Mouse (Mus musculus) midbrain, embryonic 11.5 days (tissue): ENCODE data around the gene Uhrf2. TPM values are rescaled to one million over a fixed set of nuclear protein-coding genes. Genes with fewer than 3 reads are reported as not detected.

ENCODE experiments used
- ATAC-seq: fragments of 200-750 bp; cut with Nextera tagmentation; 2 replicates; pipeline ENCODE4 v1.8.0; 2017; ENCODE audit warnings: moderate TSS enrichment, moderate library complexity; ENCODE audit not compliant: low FRiP score
- DNase-seq: peaks from one replicate; pipeline ENCODE4 v3.0.0; 2015; ENCODE audit warnings: low spot score; ENCODE audit errors: missing footprints
- H3K27ac ChIP-seq: fragments of 300-500 bp; sonication (generic); 2 replicates; pipeline ENCODE4 v1.5.1; 2014; ENCODE audit warnings: low read depth, low read length
- H3K27me3 ChIP-seq: fragments of 300-500 bp; sonication (generic); 2 replicates; pipeline ENCODE4 v1.6.1; 2014; ENCODE audit warnings: mild to moderate bottlenecking, low read length, moderate library complexity, mixed read lengths; ENCODE audit not compliant: control insufficient read depth, insufficient read depth
- H3K36me3 ChIP-seq: fragments of 300-500 bp; sonication (generic); 2 replicates; pipeline ENCODE4 v1.6.1; 2014; ENCODE audit warnings: mild to moderate bottlenecking, low read length, moderate library complexity, mixed read lengths; ENCODE audit not compliant: control insufficient read depth, insufficient read depth
- H3K4me1 ChIP-seq: fragments of 300-500 bp; sonication (generic); 2 replicates; pipeline ENCODE4 v1.6.1; 2014; ENCODE audit warnings: low read length; ENCODE audit not compliant: control insufficient read depth, insufficient read depth
- H3K4me2 ChIP-seq: fragments of 300-500 bp; sonication (generic); 2 replicates; pipeline ENCODE4 v1.6.1; 2014; ENCODE audit warnings: mild to moderate bottlenecking, moderate library complexity
- H3K4me3 ChIP-seq: fragments of 300-500 bp; sonication (generic); 2 replicates; pipeline ENCODE4 v1.5.1; 2014; ENCODE audit warnings: low read depth, low read length
- H3K9ac ChIP-seq: fragments of 300-500 bp; sonication (generic); 2 replicates; pipeline ENCODE4 v1.6.1; 2014; ENCODE audit warnings: low read length
- H3K9me3 ChIP-seq: fragments of 300-500 bp; sonication (generic); 2 replicates; pipeline ENCODE4 v1.6.1; 2016; ENCODE audit warnings: low read length; ENCODE audit not compliant: control insufficient read depth
- WGBS: fragments of 180-500 bp; shearing (Covaris S2); extraction: QIAGEN DNeasy Blood & Tissue Kit; methylation state at CpG from one replicate; pipeline ENCODE4 v1.1.7; 2014; 5-methylcytosine and 5-hydroxymethylcytosine counted together
- polyA plus RNA-seq: library from polyadenylated mRNA; unstranded; fragments of >200 nt; fragmentation: Nextera tagmentation; extraction: Ambion mirVana; gene quantifications from 2 replicates; pipeline ENCODE4 v1.2.1, GENCODE M21; 2014

Gene Uhrf2
- 80.3 and 85.2 TPM in 2 replicates for polyA plus RNA-seq

DNA sequence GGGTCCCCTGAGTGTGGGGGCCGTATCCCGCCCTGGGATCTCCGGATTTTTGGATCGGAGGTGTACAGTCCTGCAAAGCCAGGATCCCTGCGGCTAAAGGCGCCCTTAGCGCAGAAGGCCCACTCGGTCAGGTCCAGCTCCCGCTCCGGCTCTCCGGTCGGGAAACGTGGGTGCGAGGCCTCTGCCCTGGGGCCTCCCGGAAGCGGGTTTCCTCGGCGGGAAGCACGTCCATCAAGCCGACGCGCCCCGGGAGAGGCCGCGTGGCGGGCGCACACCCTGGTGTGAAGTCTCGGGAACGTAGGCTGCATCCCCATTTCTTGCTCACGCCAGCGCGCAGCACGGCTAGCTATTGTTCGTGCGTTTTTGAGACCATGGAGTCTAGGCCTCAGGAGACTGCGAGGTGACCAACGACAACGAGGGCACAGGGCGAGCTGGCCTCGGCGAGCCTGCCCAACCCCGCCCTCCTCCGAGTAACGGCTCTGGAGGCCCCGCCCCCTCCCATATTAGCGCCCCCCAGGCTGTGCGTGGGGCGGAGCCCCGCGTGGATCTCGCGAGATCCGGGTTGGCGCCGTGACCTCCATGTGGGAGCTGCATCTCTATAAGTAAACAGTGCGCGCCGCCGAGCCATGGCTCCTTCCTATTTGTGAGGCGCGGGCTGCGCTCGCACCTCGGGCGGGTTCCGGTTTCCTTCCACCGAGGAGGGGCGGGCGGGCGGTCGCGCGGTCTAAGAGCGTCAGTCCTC, at the start of gene Uhrf2:
Gene Uhrf2 (plus strand): TSS at position 620 of the 742 bp plus-strand sequence.
- Histone ChIP-seq H3K4me2 (peak within 1 kb of the TSS; percentile 42), H3K4me1 (peaks cover 22% of the 10 kb centered on the region)

DNA sequence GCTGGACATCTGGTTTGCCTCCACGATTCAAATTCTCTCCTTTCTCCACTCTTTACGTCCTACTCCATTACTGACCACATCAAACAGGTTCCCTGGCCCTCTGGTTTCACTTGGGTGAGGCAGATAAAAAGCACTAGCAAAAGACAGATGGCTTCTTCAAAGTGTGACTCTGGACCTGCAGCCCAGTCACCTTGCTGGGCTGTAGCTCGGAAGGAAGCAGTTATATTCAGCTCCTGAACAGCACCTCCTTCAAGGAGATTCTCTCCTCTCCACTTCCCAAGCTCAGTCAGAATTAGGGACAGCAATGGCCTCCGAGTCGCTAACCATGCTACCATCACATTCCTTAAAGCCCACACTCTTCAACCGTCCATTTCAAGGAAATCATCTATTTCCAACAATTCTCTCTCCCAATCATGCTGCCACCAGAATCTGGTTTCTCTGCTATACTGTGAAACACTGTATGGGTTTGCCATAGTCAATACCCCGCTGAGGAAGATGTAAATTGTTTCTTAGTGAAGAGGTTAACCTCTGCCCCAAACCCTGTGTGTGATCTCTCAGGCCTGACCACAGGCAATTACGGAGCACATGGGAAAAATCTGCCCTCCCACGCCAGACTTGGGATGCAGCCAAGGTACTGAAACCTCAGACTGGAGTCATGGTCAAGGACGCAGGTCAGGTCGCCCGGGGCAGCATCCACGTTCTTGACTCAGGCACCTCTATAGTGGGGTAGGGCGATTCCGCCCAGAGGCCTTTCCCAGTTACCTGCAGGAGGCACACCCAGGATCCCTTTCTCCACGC, 45.9 kb upstream of the Uhrf2 start:
- DNase-seq (no peak), ATAC-seq (no peak)
- Histone ChIP-seq H3K27me3 (no peaks in the 10 kb centered on the region), H3K36me3 (no peaks in the 10 kb centered on the region), H3K4me2 (no peak overlapping the region), H3K9ac (no peak overlapping the region), H3K4me3 (no peak overlapping the region), H3K27ac (no peak overlapping the region), H3K4me1 (no peaks in the 10 kb centered on the region), H3K9me3 (no peaks in the 10 kb centered on the region)
- 72% methylated on average over 16 of the region's 16 CpGs for WGBS

More for the DNA sequence above, at the start of gene Uhrf2:
- H3K9ac ChIP-seq = peak within 1 kb of the TSS; percentile 98
- H3K27me3 ChIP-seq = no peaks in the 10 kb centered on the region
- no peaks in the 10 kb centered on the region for H3K36me3 ChIP-seq
- 2% methylated on average over 74 of the region's 74 CpGs for WGBS
- peak within 1 kb of the TSS; percentile 89 for H3K27ac ChIP-seq
- H3K9me3 ChIP-seq = no peaks in the 10 kb centered on the region
- ATAC-seq (peak; percentile 96), DNase-seq (peak; percentile 99)
- peak within 1 kb of the TSS; percentile 89 for H3K4me3 ChIP-seq

DNA sequence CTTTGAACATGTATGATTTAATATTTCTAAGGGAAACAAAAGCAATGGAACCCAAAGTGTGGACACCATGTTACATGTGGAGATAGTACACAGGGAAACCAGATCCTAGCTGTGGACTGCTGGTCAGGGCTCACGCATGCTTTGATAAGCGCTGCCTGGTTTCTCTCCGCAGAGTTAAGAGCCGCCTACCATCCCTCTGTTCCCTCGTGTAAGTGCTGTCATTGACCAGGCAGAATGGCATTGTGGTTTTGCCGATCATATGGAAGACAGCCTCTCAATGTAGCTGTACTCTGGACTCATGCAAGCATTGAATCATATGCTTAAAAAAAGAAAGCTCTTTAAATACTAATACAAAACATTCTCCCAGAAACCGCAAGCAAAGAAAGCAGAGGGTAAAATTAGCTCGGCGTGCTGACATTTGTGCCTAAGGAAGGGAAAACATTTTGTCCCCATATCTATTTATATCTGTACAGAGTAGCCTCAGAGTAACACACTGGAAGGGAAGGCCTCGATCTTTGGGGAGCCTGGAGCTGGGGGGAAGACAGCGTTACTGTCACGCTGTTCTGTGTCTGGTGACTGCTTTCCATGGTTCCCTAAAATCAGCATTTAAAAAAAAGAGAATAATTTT, 43.7 kb upstream of the Uhrf2 start:
- no peak overlapping the region for H3K4me3 ChIP-seq
- WGBS = 87% methylated on average over 12 of the region's 12 CpGs
- no peaks in the 10 kb centered on the region for H3K36me3 ChIP-seq
- H3K9me3 ChIP-seq = no peaks in the 10 kb centered on the region
- no peak overlapping the region for H3K9ac ChIP-seq
- H3K27me3 ChIP-seq = no peaks in the 10 kb centered on the region
- no peaks in the 10 kb centered on the region for H3K4me1 ChIP-seq
- H3K4me2 ChIP-seq = no peak overlapping the region
- no peak overlapping the region for H3K27ac ChIP-seq
- DNase-seq = no peak
- ATAC-seq = no peak

DNA sequence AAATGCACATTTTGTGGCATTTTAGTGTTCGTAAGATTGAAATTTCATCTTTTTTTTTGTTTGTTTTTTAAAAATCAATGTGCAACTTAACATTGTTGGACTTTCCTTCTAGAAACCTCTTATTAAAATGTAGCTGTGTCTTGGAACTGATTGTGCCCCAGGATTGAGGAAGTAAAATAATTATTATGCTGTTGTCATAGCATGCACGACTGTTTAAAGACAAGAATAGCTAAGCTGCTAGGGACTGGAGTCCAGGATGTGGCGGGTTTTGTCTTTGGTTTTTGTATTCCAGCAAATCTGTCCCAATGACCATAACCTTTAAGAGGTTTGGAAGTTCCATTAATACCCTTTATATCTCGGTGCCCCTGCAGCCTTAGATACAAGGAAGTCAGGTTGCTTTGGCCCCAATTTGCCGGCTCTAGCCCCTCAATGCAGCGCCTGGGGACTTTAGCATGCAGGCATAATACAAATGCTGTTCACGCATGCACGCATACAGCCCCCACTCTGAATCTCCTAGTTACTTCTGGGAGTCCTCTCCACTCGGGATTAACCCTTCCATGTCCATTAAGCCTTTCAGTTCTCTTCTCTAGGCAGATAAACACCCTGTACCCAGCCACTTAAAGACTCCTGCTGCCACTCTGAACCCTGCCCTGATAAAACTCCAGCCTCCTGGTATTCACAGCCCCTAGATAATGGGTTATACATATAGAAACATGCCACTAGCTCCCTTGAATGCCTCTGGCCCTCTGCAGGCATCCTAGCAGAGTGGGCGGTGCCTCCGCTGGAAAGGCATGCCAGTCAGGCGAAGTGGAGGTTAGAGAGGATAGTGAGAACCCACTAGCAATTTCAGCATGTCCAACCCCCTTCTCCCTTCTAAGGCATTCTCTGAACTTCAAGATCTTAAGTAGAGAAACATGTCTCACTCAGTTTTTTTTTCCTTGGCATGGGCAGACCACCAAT, 29.6 kb upstream of the Uhrf2 start:
- no peaks in the 10 kb centered on the region for H3K27me3 ChIP-seq
- no peak overlapping the region for H3K4me3 ChIP-seq
- 45% methylated on average over 12 of the region's 12 CpGs for WGBS
- peaks cover 5% of the 10 kb centered on the region; the same call in 1 of the 2 replicates for H3K4me1 ChIP-seq
- no peaks in the 10 kb centered on the region for H3K36me3 ChIP-seq
- no peak overlapping the region for H3K4me2 ChIP-seq
- DNase-seq = no peak
- ATAC-seq = peak; percentile 61
- H3K9me3 ChIP-seq = no peaks in the 10 kb centered on the region
- no peak overlapping the region for H3K27ac ChIP-seq
- no peak overlapping the region for H3K9ac ChIP-seq

DNA sequence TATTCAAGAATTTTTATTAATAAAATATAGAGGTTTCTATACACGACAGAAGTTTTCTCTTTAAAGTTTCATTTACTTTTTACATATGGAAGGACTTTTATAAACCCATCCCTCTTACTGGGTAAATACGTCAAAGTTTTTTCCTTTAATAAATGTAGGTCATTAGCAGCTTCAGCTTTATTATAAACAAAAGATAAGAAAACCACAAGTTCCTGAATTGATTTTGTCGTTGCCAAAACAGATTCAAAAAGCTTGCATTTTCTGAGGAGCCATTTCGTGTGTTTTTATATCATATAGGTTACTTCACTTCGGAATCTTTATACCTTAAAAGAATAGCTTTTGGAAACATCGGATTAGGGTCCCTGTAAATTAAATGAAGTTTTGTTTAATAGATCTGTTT, 28.8 kb upstream of the Uhrf2 start:
- ATAC-seq (no peak), DNase-seq (no peak)
- Histone ChIP-seq H3K27ac (no peak overlapping the region), H3K4me2 (no peak overlapping the region), H3K27me3 (no peaks in the 10 kb centered on the region), H3K9me3 (no peaks in the 10 kb centered on the region), H3K9ac (no peak overlapping the region), H3K4me1 (peaks cover 5% of the 10 kb centered on the region; the same call in 1 of the 2 replicates), H3K4me3 (no peak overlapping the region), H3K36me3 (no peaks in the 10 kb centered on the region)
- 86% methylated on average over 6 of the region's 6 CpGs for WGBS

DNA sequence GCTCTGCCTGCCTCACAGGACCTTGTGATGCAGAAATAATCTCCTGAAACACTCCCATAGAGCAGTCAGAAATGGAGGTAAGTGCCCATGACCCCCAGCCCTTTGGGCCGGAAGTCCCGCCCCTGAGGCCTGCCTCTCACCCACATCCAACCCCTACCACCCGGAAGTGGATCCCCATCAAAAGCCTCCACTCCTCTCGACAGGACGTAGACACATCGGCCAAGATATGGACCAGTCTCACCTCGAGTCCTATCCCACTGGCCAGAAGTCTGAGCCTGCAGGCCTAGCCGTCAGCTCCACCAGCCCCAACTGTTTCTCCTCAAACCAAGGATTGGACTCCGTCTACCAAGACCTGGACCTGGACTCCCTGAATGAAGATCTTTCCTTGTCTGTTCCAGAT, 26.7 kb upstream of the Uhrf2 start, which contains the start of gene Trpd52l3:
Gene Trpd52l3 (plus strand): TSS at position 170 of the 400 bp plus-strand sequence.
- WGBS = 88% methylated on average over 9 of the region's 9 CpGs
- Histone ChIP-seq H3K9ac (no peak within 1 kb of the TSS), H3K27ac (no peak within 1 kb of the TSS), H3K27me3 (no peaks in the 10 kb centered on the region), H3K4me3 (no peak within 1 kb of the TSS), H3K9me3 (no peaks in the 10 kb centered on the region), H3K36me3 (no peaks in the 10 kb centered on the region), H3K4me2 (no peak within 1 kb of the TSS), H3K4me1 (peaks cover 5% of the 10 kb centered on the region; the same call in 1 of the 2 replicates)
- DNase-seq = no peak
- ATAC-seq = no peak

DNA sequence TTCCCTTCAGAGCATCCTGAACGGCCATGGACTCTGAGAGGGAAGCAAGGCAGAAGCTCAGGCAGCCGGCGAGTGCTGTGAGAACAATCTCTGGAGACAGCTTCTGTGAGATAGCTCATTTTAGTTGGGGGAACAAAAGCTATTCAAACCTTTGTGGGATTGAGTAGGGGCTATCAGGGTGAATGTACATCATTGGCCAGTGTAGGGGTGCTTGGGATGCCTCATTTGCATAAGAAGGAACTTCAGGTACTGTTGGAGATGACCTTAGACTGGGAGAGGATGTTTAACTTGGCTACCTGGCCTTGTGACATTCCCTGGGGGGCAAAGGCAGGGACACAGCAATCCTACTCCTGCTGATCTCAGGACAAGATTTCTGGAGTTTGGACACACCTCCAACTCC, 23.9 kb upstream of the Uhrf2 start:
- DNase-seq (no peak), ATAC-seq (no peak)
- no peak overlapping the region for H3K4me3 ChIP-seq
- H3K27ac ChIP-seq = no peak overlapping the region
- H3K4me2 ChIP-seq = no peak overlapping the region
- H3K27me3 ChIP-seq = no peaks in the 10 kb centered on the region
- 68% methylated on average over 3 of the region's 3 CpGs for WGBS
- no peak overlapping the region for H3K9ac ChIP-seq
- H3K36me3 ChIP-seq = no peaks in the 10 kb centered on the region
- H3K4me1 ChIP-seq = no peaks in the 10 kb centered on the region
- no peaks in the 10 kb centered on the region for H3K9me3 ChIP-seq

DNA sequence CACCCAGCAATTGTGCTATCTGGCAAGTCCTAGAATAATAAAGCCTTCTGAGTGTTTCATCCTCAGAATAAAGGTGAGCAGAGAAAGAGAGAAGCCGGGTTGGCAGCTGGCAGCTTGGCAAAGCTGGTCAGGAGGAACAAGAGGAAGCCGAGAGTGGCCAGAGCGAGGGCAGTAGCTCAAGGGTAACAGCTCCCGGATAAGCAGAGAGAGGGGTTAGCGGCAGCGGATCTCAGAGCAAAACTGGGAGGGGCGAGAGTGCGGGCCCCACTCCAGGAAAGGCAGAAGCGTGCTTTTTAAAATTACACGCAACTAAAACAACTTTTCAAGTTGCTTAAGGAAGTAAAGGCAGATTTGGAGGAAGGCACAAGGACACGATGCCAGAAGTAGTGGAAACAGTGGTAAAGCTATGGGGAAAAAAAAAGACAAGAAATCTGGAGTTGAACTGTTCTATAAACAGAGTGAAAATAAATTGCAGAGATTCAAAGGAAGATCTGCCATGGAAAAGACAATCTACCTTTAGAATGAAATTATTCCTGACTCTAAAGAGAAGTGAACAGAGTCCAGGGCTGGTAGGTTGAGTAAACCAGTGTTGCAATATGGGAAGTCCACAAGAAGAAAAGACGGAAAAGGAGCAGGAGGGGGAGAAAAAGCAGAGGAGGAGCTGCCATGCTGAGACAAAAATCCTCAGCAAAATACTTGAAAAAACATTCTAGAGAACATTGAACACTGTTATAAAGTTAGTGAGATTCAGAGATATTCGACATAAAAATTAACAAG, 19.6 kb upstream of the Uhrf2 start:
- WGBS = 83% methylated on average over 13 of the region's 13 CpGs
- no peaks in the 10 kb centered on the region for H3K27me3 ChIP-seq
- no peaks in the 10 kb centered on the region for H3K9me3 ChIP-seq

More for the DNA sequence above, 19.6 kb upstream of the Uhrf2 start:
- H3K36me3 ChIP-seq = no peaks in the 10 kb centered on the region
- H3K4me2 ChIP-seq = no peak overlapping the region
- no peak overlapping the region for H3K4me3 ChIP-seq
- H3K4me1 ChIP-seq = no peaks in the 10 kb centered on the region
- no peak for ATAC-seq
- H3K9ac ChIP-seq = no peak overlapping the region
- no peak for DNase-seq
- H3K27ac ChIP-seq = no peak overlapping the region
